Mouse (Mus musculus) skeletal muscle tissue, adult 2 months (tissue): ENCODE measurements at regions not wholly inside any gene's neighbourhood (a gene's known extent, or its start where the extent isn't known, plus 50 kb on each side); places are given as distances from the start of the nearest gene placed in this dataset.

Experiments used
- DNase-seq: peaks from one replicate; pipeline ENCODE4 v3.0.0-alpha.2; 2012; ENCODE audit warnings: low read depth, low spot score

DNA sequence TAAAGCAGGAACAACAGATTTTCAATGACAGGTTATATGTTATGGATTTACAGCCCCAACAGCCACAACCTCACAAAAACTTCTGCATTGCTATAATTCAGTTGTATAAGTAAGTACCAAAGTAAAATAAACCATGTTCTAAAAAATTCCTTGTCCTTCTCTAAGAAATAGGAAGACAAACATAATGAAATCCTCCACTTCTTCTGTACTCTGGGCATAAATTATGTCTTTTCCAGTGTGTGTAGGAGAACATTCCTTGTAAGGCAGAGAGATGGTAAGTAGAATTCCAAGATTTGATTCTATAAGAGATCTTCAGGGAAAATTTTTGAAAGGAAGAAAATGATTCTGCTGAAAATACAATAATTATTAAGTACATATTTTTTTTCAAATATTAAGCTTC is 209.4 kb upstream of the Zc3h12c start:
- no peak for DNase-seq

DNA sequence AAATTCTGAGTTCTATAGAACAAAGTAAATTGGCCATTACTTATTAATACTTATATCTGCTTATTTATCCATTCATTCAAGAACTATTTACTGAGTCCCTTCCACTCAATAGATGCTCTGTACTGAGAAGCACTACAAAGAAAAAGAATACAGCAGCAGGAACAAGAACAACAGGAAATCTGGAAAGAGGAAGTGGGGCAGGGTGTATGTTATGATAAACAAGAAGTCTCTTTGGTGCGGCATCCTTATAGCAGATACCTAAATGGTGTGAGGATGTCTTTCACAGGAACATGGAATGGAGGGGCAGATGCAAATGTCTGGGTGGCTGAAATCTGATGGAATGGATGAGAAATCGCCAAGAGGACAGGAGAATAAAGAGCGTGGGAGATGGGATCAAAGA is 208.5 kb upstream of the Zc3h12c start:
- DNase-seq: no peak

DNA sequence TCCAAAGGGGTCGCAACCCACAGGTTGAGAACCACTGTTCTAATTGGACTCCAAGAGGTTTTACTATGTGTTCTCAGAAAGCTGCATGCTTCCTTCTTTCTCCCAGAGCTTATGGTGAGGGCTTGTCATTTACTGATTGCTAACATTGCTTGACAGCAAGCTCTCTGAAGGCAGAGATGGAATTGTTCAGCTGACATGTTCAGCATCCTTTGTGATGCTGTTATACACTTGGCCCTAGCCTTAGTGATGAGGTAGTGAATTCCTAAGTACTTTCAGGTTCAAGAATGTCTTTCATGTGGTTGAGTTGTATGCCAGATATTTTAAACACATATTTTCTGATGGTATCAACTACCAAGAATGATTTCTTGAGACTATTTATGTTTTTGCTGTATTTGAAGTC is 202.9 kb upstream of the Zc3h12c start:
- DNase-seq: no peak

DNA sequence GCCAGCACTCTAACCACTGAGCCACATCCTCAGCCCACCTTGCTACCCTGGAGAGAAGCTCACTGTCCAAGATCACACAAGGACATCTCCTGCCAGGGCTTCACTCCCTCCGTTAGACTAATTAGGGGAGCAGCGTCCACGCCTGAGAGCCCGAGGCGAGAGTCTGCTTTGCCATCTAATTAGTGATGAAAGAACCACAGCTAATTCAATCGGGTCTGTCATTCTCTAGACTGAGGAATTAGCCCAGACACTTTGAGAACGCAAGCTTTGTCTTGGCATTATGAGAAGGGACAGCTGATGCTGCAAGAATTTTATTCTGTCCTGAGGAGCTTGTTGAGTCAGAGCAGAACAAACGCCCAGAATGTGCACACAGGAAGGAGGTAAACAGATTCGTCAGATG is 200.5 kb upstream of the Zc3h12c start:
- DNase-seq: no peak

DNA sequence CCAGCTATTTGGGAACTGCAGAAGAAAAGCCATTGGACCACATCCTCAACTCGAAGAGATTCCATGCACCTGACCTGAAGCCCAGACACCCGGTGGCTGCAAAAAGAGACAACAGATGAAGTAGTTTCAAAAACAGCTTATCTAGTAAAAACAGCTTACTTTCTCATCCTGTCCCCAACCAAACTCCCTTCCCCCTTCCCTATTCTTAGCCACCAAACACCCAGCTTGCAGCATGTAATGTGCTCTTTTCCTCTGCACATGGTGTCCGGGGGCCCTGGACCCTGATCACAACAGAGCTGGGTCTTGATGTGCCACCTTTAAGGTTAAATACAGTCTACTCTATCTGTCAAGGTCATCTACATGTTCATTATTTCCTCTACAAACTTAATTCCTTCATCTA is 199.7 kb upstream of the Zc3h12c start:
- DNase-seq: no peak

DNA sequence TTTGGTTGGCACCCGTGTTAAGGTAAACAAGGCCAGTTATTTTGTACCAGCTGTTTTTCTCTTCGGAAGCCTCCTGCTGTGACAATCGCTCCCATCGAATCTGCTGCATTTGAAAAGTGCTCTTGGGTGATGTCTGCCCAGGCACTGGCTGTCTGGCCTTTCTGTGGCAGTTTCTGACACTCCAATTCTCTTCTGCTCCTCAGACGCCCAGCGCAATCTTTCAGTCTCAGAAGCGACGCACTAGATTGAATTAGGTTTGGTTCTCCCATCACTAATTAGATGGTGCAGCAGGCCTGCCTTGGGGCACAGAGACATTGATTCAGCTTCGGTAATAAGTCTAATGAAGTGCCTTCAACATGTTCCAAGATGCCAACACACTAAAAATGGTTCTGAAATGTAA is 197.7 kb upstream of the Zc3h12c start:
- DNase-seq: no peak

DNA sequence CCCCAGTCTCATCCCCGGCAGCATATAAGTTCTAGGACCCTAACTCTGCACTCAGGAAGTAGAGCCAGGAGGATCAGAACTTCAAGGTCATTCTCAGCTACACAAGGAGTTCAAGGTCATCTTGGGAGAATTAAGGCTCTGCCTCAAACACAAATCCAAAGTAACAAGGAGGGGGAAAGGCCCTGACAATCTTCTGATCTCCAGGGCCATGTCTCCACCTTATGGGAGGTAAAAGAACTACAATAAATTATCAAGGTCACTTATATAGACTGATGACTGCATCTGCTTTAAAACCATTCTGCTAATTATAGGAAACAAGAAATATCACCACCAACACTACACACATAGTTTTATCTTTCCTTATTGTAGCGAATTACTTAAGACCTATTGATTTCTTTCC is 193.2 kb upstream of the Zc3h12c start:
- DNase-seq: no peak

DNA sequence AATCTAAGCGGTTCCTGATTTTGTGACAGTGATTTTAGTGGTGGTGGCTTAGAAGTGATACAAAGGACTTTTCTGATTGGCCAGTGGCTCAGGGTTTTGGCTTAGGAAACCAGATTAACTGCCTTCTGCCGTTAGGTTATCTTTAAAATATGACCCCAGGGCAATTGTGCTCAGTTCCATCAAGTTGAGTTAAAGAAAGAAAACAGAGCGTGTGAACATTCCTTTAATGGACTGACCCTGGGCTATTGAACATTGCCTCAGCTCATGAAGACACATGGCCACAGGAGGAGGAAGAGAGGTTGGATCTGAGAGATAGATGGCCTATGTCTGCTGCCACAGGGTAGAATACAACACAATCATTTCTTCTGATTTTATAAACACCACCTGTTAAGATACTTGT is 191.0 kb upstream of the Zc3h12c start:
- DNase-seq: no peak

DNA sequence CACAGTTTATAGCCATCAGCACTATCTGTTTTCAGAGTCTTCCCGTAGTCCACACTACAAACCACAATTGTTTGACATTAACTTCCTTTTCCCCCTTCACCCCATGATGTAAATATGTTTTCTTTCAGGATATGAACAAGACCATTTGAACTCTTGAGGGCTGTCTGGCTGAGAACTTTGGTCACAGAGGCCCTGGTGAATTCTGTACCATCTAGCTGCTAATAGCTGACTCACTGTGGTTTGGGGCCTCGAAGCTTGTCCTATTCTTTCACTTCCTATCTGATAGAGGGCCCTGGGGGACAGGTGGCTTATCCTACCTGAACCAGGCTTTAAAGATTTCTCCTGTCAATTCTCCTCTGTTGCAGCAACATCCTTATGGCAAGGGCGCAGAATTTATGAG is 188.2 kb upstream of the Zc3h12c start:
- no peak for DNase-seq

DNA sequence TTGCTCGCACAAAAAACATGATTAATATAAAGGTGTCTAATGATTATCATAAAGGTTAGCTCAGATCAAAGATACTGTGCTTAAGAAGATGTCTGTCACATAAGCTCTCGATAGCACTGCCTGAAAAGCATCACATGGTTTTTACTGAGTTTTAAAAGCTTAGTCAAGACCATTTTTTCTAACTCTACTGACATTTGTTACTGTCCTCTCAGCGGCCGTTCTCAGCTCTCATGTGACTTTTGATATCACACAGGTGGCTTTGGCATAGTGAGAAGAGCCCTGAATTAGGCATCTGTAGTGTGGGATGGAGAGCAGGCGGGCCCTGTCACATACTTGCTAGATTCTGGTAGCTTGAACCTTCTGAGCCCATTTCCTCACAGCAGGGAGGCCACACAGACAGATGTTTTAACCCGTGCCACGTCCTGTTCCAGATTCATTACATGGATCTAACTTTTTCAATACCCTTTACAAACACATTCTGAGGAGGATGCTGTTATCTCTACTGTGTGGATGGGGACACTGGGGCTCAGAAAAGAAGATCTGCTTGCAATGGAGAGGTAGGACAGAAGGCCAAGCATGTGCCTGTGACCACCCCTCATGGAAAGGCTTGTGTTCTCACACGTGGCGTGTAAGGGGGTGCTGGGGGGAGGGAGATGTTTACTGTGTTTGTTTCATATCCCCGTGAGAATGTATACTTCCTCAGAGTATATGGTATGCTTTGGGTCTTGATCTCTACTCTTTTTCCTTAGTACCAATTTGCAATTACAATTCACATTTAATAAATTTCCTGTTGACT is 187.0 kb upstream of the Zc3h12c start:
- DNase-seq: no peak

DNA sequence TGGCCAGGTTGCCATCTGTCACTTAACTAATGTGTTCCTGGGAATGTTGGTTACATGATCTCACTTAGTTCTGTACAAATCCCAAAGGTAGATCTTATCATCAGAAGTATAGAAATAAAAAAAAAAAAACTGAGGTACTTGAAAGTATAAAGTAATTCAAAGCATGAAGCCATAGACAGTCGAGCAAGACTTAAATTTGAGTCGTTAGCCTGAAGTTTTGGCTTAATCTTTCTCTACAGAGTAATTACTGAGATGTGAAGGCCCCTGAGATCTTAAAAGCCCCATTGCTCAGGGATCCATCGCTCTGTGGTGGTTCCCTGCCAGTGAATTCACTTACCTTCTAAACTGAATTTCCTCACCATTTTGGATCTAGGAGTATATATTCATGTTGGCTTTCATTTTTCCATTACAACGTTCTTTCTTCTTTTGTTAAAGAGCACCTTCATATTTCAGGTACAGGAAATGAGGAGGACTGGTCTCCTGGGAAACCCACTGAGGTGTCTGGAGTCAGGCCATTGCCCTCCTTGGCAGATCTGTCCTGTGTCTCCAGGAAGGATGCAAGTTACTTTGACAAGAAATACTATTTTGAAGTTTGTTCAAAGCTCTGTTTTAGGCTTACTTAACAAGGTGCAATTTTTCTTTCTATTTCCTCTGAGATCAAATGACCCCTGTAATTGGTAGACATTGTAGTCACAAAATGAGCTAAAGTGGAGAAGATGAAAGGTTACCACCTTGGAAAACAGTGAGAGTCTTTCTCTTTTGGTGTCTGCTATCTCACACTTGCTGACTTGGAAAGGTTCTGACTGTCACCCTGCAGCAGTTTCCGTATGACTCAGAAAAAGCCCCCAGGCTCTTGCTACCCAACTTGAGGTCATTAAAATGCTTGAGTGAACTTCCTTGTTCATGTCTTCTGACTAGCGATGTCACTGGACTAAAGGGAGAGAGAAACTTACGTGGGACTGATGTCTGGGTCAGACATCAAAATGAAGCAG is 180.5 kb upstream of the Zc3h12c start:
- no peak for DNase-seq

DNA sequence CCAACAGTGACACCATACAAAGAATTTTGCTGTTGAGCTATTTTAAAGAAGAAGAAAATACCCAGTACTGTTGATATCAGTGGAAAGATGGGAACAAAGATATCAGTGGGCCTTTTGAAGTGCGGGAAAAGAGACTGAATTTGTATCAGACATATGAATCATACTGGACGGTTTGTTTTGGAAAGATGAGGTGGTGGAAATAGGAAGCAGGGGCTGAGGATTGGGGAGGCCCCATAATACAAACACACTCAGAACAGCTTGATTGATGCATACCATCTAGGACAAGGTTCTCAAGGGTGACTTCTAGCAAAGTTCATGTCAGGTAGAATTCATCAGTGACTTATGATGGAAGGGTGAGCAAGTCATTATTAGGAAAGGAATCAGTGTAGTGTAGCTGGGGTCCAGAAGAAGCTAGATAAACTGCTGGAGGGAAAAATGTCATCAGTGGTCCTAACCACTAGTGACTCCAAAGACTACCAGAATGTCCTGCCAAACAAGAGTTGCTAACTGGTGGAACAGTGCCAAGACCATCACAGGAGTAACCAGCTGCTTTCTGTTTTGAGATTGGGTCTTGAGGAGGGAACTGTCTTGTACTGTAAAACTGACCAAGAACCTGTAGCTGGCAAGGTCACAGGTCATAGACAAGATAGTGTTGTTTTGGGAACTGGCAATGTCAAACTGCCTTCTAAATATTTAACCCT is 176.0 kb upstream of the Zc3h12c start:
- no peak for DNase-seq

DNA sequence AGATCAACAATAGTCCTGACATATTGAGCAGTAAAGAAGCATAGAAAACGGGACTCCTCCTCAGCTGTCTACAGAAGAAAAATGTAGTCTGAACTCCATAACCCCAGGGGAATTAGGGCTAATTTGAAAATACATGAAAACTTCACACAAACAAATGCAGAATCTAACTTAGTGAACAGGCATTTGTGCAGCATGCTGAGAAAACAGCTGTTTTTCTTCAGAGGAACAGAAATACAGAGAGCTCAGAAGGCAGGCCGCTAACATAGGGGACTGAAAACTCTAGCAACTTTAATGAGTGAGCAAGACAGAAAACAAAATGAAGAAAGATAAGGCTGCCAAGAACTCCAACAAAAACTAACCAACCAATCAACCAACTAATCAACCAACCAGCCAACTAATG is 172.7 kb upstream of the Zc3h12c start:
- no peak for DNase-seq

DNA sequence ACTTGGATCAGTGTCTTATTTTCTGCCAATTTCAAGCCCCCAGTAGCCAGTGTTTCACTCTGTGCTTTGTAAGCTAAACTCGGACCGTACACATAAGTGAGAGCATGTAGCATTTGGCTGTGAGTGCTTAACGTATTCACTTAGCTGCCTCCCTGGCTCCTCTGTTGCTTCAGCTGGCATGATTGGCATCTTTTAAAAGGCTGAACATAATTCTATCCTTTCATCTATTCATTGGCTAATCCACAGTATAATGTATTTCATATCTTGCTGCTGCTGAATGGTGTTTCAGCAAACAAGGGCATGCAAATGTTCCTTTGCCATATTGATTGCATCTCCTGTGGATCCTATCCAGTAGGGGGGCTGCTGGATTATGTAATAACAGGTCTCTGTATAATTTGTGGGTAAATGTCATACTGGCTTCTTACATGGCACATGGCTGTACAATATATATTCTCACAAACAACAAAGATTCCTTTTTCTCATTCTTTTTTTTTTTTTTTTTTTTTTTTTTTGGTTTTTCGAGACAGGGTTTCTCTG is 169.5 kb upstream of the Zc3h12c start:
- no peak for DNase-seq

DNA sequence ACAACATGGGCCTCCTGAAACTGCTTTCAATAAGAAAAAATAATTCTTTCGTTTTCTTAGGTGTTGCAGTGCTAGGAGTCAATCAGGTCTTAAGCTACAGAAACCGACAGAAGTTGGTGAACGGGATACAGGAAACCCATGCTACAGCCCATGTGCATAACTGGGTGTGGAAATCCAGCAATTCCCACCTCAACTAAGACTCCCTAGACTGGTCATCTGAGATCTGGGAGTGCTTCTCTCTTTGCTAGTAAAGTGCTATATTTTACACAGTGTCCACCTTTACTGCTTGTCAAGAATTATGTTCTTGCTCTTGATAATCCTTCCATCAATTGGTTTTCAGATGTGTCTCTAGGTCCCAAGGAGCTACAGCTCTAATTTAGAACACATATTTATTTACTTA is 166.4 kb upstream of the Zc3h12c start:
- DNase-seq: no peak

DNA sequence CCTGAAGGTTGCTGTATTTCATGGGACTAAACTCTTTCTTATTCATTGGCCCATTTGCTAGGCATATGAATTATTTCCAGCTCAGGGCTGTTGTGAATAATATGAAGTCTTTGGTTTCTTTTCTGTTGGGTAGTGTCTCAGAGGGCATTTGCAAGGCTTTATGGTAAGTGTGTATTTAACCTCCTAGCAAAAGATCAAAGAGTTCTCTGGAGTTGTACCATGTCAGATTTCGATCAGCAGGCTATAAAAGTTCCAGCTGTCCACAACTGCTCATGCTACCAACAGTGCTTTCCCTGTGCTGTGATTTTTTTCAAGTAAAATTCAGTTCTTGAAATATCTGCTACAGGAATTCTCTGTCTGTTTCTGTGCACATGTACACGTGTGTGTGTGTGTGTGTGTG is 165.5 kb upstream of the Zc3h12c start:
- no peak for DNase-seq

DNA sequence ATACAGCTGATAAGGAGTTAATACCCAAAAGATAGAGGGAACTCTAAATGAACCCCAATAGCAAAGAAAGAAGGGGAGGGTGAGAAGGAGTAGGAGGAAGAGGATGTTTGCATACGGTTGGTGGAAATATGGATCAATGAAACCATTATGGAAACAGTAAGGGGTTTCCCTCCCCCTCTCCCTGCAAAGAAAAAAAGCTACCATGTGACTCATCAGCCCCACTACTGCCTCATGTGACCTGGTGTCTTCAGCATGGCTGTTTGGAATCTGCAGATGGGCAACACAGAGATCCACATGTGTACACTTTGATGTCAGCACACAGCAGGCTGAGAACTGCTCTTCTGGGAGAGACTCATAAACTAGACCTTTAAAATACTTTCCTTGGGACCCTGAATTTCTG is 163.4 kb upstream of the Zc3h12c start:
- no peak for DNase-seq

DNA sequence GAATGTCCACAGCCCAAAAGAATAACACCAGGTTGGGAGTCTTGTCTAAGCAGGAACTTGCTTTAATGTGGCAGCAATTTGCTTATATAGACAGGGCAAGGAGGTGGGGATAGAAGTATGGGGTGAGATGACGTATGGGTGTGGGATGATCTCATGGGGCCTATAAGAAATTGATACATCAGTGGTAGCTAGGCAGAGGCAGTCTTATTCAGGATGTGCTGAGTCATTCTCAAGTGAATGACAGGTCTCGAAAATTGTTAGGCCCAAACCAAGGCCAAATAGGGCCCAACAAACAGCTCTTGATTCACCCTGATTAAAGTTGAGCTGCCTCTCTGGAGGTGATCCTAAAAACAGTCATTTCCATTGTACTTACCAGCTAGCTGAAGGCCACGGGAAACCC is 162.3 kb upstream of the Zc3h12c start:
- DNase-seq: no peak

DNA sequence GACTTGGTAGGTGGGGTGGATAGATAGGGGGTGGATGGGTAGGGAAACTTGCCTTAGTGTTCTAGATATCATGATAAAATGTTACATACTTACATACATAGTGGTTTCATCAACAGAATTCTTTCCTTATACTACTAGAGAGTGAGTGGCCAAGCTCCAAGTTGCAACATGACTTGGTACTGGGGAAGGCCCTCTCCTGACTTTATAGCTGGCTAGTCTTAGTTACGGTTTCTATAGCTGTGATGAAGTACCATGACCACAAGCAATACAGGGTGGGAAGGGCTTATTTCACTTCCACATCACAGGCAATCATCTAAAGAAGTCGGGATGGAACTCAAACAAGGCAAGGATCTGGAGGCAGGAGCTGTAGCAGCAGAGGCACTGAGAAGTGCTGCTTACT is 156.0 kb upstream of the Zc3h12c start:
- DNase-seq: no peak

DNA sequence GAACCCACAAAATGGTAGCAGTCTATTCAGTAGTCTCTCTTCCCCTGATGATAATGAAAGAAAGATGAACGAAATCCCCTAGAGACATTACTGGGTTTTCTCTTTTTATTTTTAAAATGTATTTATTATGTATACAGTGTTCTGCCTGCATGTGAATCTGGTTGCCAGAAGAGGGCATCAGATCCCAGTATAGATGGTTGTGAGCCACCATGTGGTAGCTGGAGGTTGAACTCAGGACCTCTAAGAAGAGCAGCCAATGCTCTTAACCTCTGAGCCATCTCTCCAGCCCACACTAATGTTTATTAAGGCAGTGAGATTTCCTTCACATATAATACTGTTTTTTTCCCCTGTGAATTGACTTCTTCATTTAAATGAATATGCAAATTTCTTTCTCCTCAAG is 155.4 kb upstream of the Zc3h12c start:
- DNase-seq: no peak

DNA sequence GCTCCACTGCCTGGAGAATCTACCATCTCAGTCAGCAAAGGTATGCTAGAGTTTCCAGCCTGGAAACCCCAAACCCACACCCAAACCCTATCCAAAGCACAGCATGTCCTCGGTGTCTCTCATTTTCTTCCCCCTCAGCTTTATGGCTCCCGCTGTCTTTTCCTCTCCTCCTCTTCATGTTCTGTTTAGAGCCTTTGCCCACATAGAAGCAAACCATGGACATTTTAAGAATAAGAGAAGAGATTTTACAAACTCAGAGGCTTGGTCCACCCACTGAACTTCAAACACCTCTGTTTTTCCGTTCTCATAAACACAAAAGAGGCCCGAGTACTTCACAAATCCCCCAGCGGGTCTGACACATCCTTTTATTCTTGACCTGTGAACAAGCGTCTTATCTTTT is 154.9 kb upstream of the Zc3h12c start:
- no peak for DNase-seq

DNA sequence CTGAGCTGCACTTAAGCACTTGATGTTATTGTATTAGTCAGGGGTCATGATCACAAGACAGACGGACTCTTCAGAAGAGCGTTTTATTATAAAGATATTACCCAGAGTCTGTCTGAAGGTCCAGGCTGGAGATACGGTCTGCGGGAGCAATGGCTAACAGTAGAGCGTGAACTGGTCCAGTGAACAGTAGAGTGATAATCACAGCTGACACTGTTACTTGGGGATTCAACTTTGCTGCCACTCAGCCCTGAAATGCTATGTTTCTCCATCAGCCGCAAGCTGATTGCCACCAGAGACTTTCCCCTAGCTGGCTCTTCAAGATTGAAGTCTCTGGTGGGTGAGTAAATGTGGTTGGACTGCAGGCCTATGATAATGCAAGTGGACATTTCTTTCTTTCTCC is 133.1 kb upstream of the Zc3h12c start:
- no peak for DNase-seq
